Comparison of ENCODE assay signal across 16 mouse cellular contexts in the genomic region with DNA sequence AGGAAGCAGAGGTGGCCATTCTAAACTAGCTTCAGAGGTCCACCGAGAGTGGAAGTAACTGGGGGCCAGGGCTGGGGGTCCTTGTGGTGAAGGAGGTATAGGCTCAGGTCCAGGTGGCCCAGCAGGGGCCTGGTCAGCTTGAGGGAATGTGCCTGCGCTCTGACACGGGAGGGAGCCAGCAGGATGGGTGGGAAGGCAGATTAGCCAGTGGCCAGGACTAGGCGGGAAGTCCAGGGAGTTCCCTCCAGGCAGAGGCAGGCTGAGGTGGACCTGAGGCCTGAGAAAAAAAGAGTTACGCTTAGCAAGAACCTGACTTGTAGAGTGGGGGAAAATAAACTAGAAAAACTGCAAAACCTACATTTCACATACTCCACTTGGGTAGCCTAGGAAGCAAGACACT. TPM values are rescaled to one million over a fixed set of nuclear protein-coding genes. Genes with fewer than 3 reads are reported as not detected.
DNase-seq lines count a peak whose midpoint lies in the region; ATAC-seq and TF ChIP-seq lines count a peak whose summit lies in the region.
"Had no signal": no experiment of that assay in that cellular context is flagged by ENCODE, and none has a peak within 500 bp of the region (broad histone marks: within the 10 kb centered on the region; RNA-seq: fewer than 3 reads in every experiment).

No protein-coding gene starts in this region.

- H3K27ac ChIP-seq in limb, embryonic 12.5 days, result 0 out of 2 replicates have a peak overlapping the region, but pooled peaks have one; percentile 25
- no peak overlapping the region for H3K27ac ChIP-seq in limb, embryonic 10.5 days
- peak overlapping the region; percentile 67 for H3K27ac ChIP-seq in heart, adult 2 months
- H3K27ac ChIP-seq in heart, embryonic 13.5 days (replicated peaks), result peak overlapping the region; percentile 58
- 0 out of 2 replicates have a peak overlapping the region, but pooled peaks have one; percentile 17 for H3K27ac ChIP-seq in limb, embryonic 15.5 days
- H3K27ac ChIP-seq: hindbrain, embryonic 12.5 days; left cerebral cortex, adult 2 months; liver, embryonic 12.5 days had no signal

- H3K79me2 ChIP-seq in heart, adult 2 months (replicated peaks; ENCODE audit: control insufficient read depth, insufficient read depth, low read length), result no peaks in the 10 kb centered on the region

- intact Hi-C loops in heart, adult 2 months (cut with DNase I), result loop anchor here (2.0 kb wide), 1 partner anchor 62 kb away; no protein-coding TSS in a partner anchor

- no peak overlapping the region for H3K9ac ChIP-seq in limb, embryonic 12.5 days (replicated peaks)
- H3K9ac ChIP-seq in heart, adult 2 months (ENCODE audit: low read depth, low read length), result peak overlapping the region; percentile 46
- H3K9ac ChIP-seq in heart, embryonic 13.5 days, result peak overlapping the region; percentile 29; the same call in 1 of the 2 replicates
- no peak overlapping the region for H3K9ac ChIP-seq in limb, embryonic 15.5 days
- H3K9ac ChIP-seq: hindbrain, embryonic 12.5 days; liver, embryonic 12.5 days had no signal

- no peaks in the 10 kb centered on the region for H3K36me3 ChIP-seq in limb, embryonic 12.5 days
- no peaks in the 10 kb centered on the region for H3K36me3 ChIP-seq in limb, embryonic 10.5 days
- peaks cover 11% of the 10 kb centered on the region for H3K36me3 ChIP-seq in heart, adult 2 months (ENCODE audit: control insufficient read depth, insufficient read depth, low read length)
- H3K36me3 ChIP-seq in heart, embryonic 13.5 days, result no peaks in the 10 kb centered on the region
- H3K36me3 ChIP-seq in limb, embryonic 15.5 days, result no peaks in the 10 kb centered on the region
- H3K36me3 ChIP-seq: hindbrain, embryonic 12.5 days; liver, embryonic 12.5 days had no signal

- no peak for DNase-seq in limb, embryonic 10.5 days (ENCODE audit: low spot score)
- peak; percentile 52 to 61 for DNase-seq in heart, adult 2 months
- DNase-seq in cerebellum, postnatal 25 days, result no peak
- DNase-seq in spleen, postnatal 4 days (ENCODE audit: low spot score in 2 of 2), result no peak
- DNase-seq: cerebellum, adult 9-10 months; gastrocnemius, postnatal 10 days; thymus, adult 2 months had no signal

- H3K9me3 ChIP-seq in limb, embryonic 12.5 days, result no peaks in the 10 kb centered on the region
- H3K9me3 ChIP-seq in limb, embryonic 10.5 days (replicated peaks), result no peaks in the 10 kb centered on the region
- H3K9me3 ChIP-seq in heart, embryonic 13.5 days, result no peaks in the 10 kb centered on the region
- no peaks in the 10 kb centered on the region for H3K9me3 ChIP-seq in limb, embryonic 15.5 days
- H3K9me3 ChIP-seq: hindbrain, embryonic 12.5 days; liver, embryonic 12.5 days had no signal

- no peak for ATAC-seq in limb, embryonic 12.5 days (ENCODE audit: insufficient number of reproducible peaks, insufficient read depth, low FRiP score, low TSS enrichment, low read depth)
- no peak for ATAC-seq in heart, embryonic 13.5 days (ENCODE audit: extremely low read depth, insufficient number of reproducible peaks, low FRiP score, low TSS enrichment)
- no peak for ATAC-seq in limb, embryonic 15.5 days (ENCODE audit: insufficient number of reproducible peaks, low FRiP score, low TSS enrichment, low read depth)
- ATAC-seq in frontal cortex, adult (ENCODE audit: low TSS enrichment), result no peak
- ATAC-seq: liver, embryonic 12.5 days had no signal

- peaks cover 23% of the 10 kb centered on the region for H3K4me1 ChIP-seq in limb, embryonic 12.5 days (replicated peaks)
- H3K4me1 ChIP-seq in limb, embryonic 10.5 days, result peaks cover 36% of the 10 kb centered on the region
- peaks cover 6% of the 10 kb centered on the region; the same call in 1 of the 2 replicates for H3K4me1 ChIP-seq in heart, adult 2 months (ENCODE audit: control insufficient read depth, insufficient read depth, low read length)
- peaks cover 50% of the 10 kb centered on the region for H3K4me1 ChIP-seq in heart, embryonic 13.5 days
- H3K4me1 ChIP-seq in limb, embryonic 15.5 days, result peaks cover 14% of the 10 kb centered on the region

- H3K4me3 ChIP-seq in limb, embryonic 12.5 days (replicated peaks), result no peak overlapping the region
- H3K4me3 ChIP-seq in limb, embryonic 10.5 days, result no peak overlapping the region
- peak overlapping the region; percentile 28 for H3K4me3 ChIP-seq in heart, adult 2 months
- no peak overlapping the region for H3K4me3 ChIP-seq in heart, embryonic 13.5 days
- H3K4me3 ChIP-seq in limb, embryonic 15.5 days, result no peak overlapping the region
- H3K4me3 ChIP-seq: hindbrain, embryonic 12.5 days; left cerebral cortex, adult 2 months; liver, embryonic 12.5 days; myocyte had no signal

- TF ChIP-seq POLR2A in heart, adult 2 months (IDR thresholded peaks at IDR 0.05; ENCODE audit: insufficient read depth, low read depth, low read length), result 0 out of 2 replicates have a peak, but pooled peaks have one; percentile 16

- TF ChIP-seq EP300 in heart, adult 2 months (IDR thresholded peaks at IDR 0.05; ENCODE audit: insufficient read depth, low read depth, low read length), result 0 out of 2 replicates have a peak, but pooled peaks have one; percentile 39

- no peak overlapping the region for H3K4me2 ChIP-seq in limb, embryonic 12.5 days
- H3K4me2 ChIP-seq in heart, embryonic 13.5 days, result peak overlapping the region; percentile 37
- no peak overlapping the region for H3K4me2 ChIP-seq in limb, embryonic 15.5 days
- H3K4me2 ChIP-seq: hindbrain, embryonic 12.5 days; liver, embryonic 12.5 days had no signal

- 67% methylated on average over 5 of the region's 5 CpGs for WGBS in limb, embryonic 12.5 days
- 73% methylated on average over 5 of the region's 5 CpGs for WGBS in limb, embryonic 10.5 days
- 42% methylated on average over 5 of the region's 5 CpGs for WGBS in heart, adult 2 months
- WGBS in heart, embryonic 13.5 days, result 50% methylated on average over 5 of the region's 5 CpGs
- WGBS in limb, embryonic 15.5 days, result 65% methylated on average over 5 of the region's 5 CpGs

- TF ChIP-seq CTCF in heart, adult 2 months (IDR thresholded peaks at IDR 0.05), result peak; percentile 22; the same call in 1 of the 2 replicates

- H3K27me3 ChIP-seq in limb, embryonic 12.5 days, result no peaks in the 10 kb centered on the region
- no peaks in the 10 kb centered on the region for H3K27me3 ChIP-seq in limb, embryonic 10.5 days (ENCODE audit: low read depth, poor library complexity, severe bottlenecking)
- H3K27me3 ChIP-seq in heart, adult 2 months (ENCODE audit: control insufficient read depth, insufficient read depth, low read length), result no peaks in the 10 kb centered on the region
- H3K27me3 ChIP-seq in heart, embryonic 13.5 days (replicated peaks), result no peaks in the 10 kb centered on the region
- no peaks in the 10 kb centered on the region for H3K27me3 ChIP-seq in limb, embryonic 15.5 days
- H3K27me3 ChIP-seq: CH12.LX; hindbrain, embryonic 12.5 days; liver, embryonic 12.5 days had no signal

RNA-seq across cellular contexts. Expression of gene Pecam1, which starts 39.6 kb away (rescaled TPM):
- 23.6 and 27.0 TPM in 2 replicates for polyA plus RNA-seq in limb, embryonic 12.5 days (2016; fragmentation: Nextera tagmentation; extraction: Ambion mirVana)
- 25.9 and 28.8 TPM in 2 replicates for polyA plus RNA-seq in limb, embryonic 10.5 days (2016; fragmentation: Nextera tagmentation; extraction: Ambion mirVana)
- total RNA-seq in heart, adult 2 months (2021), result 100 to 1,000 TPM; 114 to 123 TPM
- polyA plus RNA-seq in heart, adult 2 months (2012; rRNA removed), result 78.3 and 130 TPM in 2 replicates
- 60.7 and 61.4 TPM in 2 replicates for polyA plus RNA-seq in heart, embryonic 13.5 days (2015; fragmentation: Nextera tagmentation; extraction: Ambion mirVana)
- 44.2 and 54.6 TPM in 2 replicates for polyA plus RNA-seq in limb, embryonic 15.5 days (2015; fragmentation: Nextera tagmentation; extraction: Ambion mirVana)

RNA-seq across cellular contexts. Expression of gene Milr1, which starts 40.2 kb away (rescaled TPM):
- 0.66 and 1.0 TPM in 2 replicates for polyA plus RNA-seq in limb, embryonic 12.5 days (2016; fragmentation: Nextera tagmentation; extraction: Ambion mirVana)
- 0.67 and 1.2 TPM in 2 replicates for polyA plus RNA-seq in limb, embryonic 10.5 days (2016; fragmentation: Nextera tagmentation; extraction: Ambion mirVana)
- total RNA-seq in heart, adult 2 months (2021), result 1 to 10 TPM in 1 of 2 experiments, under 1 TPM in 1; 0.93 to 1.4 TPM
- polyA plus RNA-seq in heart, adult 2 months (2012; rRNA removed), result 0.29 and 0.56 TPM in 2 replicates
- polyA plus RNA-seq in heart, embryonic 13.5 days (2015; fragmentation: Nextera tagmentation; extraction: Ambion mirVana), result 1.5 and 1.9 TPM in 2 replicates
- polyA plus RNA-seq in limb, embryonic 15.5 days (2015; fragmentation: Nextera tagmentation; extraction: Ambion mirVana), result 2.3 and 2.9 TPM in 2 replicates

Comparison
In these comparisons a context has a peak if more than half of its experiments do, and no peak if none do; other contexts are left out.
1. H3K9ac ChIP-seq: peak in heart, adult 2 months (single experiment) and heart, embryonic 13.5 days (single experiment); none in limb, embryonic 12.5 days (single experiment) and limb, embryonic 15.5 days (single experiment).
2. DNase-seq: peak in heart, adult 2 months (2 of 2); none in limb, embryonic 10.5 days (single experiment), cerebellum, postnatal 25 days (0 of 2) and spleen, postnatal 4 days (0 of 2).